Mouse (Mus musculus): ENCODE measurements at regions not wholly inside any gene's neighbourhood (a gene's known extent, or its start where the extent isn't known, plus 50 kb on each side); places are given as distances from the start of the nearest gene placed in this dataset.
A peak's percentile ranks its signal among the peaks of the same experiment; 100 is the strongest.
"Not testable (repeated sequence)": the region's sequence is repeated elsewhere in the genome, so short reads cannot be mapped to it uniquely, and the experiment has no call there.

- H3K4me1 ChIP-seq = peaks cover 3% of the 10 kb centered on the region; the same call in 1 of the 2 replicates
- no peaks in the 10 kb centered on the region for H3K36me3 ChIP-seq (ENCODE audit: poor library complexity, severe bottlenecking)
- no peak overlapping the region for H3K4me2 ChIP-seq
- WGBS = 43% methylated on average over 4 of the region's 4 CpGs
- H3K27ac ChIP-seq = no peak overlapping the region
- no peaks in the 10 kb centered on the region for H3K27me3 ChIP-seq
- no peak overlapping the region for H3K4me3 ChIP-seq
- no peak for ATAC-seq
- no peaks in the 10 kb centered on the region for H3K9me3 ChIP-seq (replicated peaks)
- H3K9ac ChIP-seq = no peak overlapping the region
Observed at GRCm38 (mm10) chr13:26865930-26866555, 96.1 kb upstream of the Hdgfl1 start.

GRCm38 (mm10) chr13:26867794-26868193 is 97.8 kb upstream of the Hdgfl1 start:
- Histone ChIP-seq H3K9ac (no peak overlapping the region), H3K27me3 (no peaks in the 10 kb centered on the region), H3K36me3 (ENCODE audit: poor library complexity, severe bottlenecking) (no peaks in the 10 kb centered on the region), H3K4me1 (peaks cover 3% of the 10 kb centered on the region; the same call in 1 of the 2 replicates), H3K4me3 (no peak overlapping the region), H3K27ac (no peak overlapping the region), H3K9me3 (replicated peaks) (no peaks in the 10 kb centered on the region), H3K4me2 (no peak overlapping the region)
- no peak for ATAC-seq
- 62% methylated on average over 3 of the region's 3 CpGs for WGBS

- 89% methylated on average over 7 of the region's 7 CpGs for WGBS
- Histone ChIP-seq H3K27ac (no peak overlapping the region), H3K4me3 (no peak overlapping the region), H3K4me2 (no peak overlapping the region), H3K4me1 (no peaks in the 10 kb centered on the region), H3K9ac (no peak overlapping the region), H3K36me3 (ENCODE audit: poor library complexity, severe bottlenecking) (no peaks in the 10 kb centered on the region), H3K9me3 (replicated peaks) (no peaks in the 10 kb centered on the region), H3K27me3 (no peaks in the 10 kb centered on the region)
- no peak for ATAC-seq
Observed at GRCm38 (mm10) chr13:26916477-26916876, 140.9 kb upstream of the Prl start.

GRCm38 (mm10) chr13:26932695-26933438 is 124.5 kb upstream of the Prl start:
- no peak overlapping the region for H3K4me3 ChIP-seq
- no peaks in the 10 kb centered on the region for H3K36me3 ChIP-seq (ENCODE audit: poor library complexity, severe bottlenecking)
- peak; percentile 77 for ATAC-seq
- H3K27ac ChIP-seq = peak overlapping the region; percentile 54
- H3K27me3 ChIP-seq = no peaks in the 10 kb centered on the region
- H3K4me2 ChIP-seq = no peak overlapping the region
- H3K4me1 ChIP-seq = peaks cover 8% of the 10 kb centered on the region
- no peaks in the 10 kb centered on the region for H3K9me3 ChIP-seq (replicated peaks)
- no peak overlapping the region for H3K9ac ChIP-seq
- WGBS = 2% methylated on average over 4 of the region's 4 CpGs

- Histone ChIP-seq H3K9me3 (replicated peaks) (no peaks in the 10 kb centered on the region), H3K4me3 (no peak overlapping the region), H3K9ac (no peak overlapping the region), H3K4me1 (peaks cover 8% of the 10 kb centered on the region), H3K27ac (no peak overlapping the region), H3K27me3 (no peaks in the 10 kb centered on the region), H3K36me3 (ENCODE audit: poor library complexity, severe bottlenecking) (no peaks in the 10 kb centered on the region), H3K4me2 (no peak overlapping the region)
- 59% methylated on average over 5 of the region's 5 CpGs for WGBS
- ATAC-seq = no peak
Observed at GRCm38 (mm10) chr13:26933838-26934237, 123.5 kb upstream of the Prl start.

GRCm38 (mm10) chr13:26940436-26940835 is 116.9 kb upstream of the Prl start:
- no peak overlapping the region for H3K9ac ChIP-seq
- H3K27me3 ChIP-seq = no peaks in the 10 kb centered on the region
- H3K4me1 ChIP-seq = no peaks in the 10 kb centered on the region
- no peak overlapping the region for H3K4me3 ChIP-seq
- no peaks in the 10 kb centered on the region for H3K36me3 ChIP-seq (ENCODE audit: poor library complexity, severe bottlenecking)
- H3K27ac ChIP-seq = no peak overlapping the region
- no peak for ATAC-seq
- H3K4me2 ChIP-seq = no peak overlapping the region
- no peaks in the 10 kb centered on the region for H3K9me3 ChIP-seq (replicated peaks)

- 84% methylated on average over 3 of the region's 3 CpGs for WGBS
- ATAC-seq = no peak
- Histone ChIP-seq H3K36me3 (ENCODE audit: poor library complexity, severe bottlenecking) (no peaks in the 10 kb centered on the region), H3K4me1 (no peaks in the 10 kb centered on the region), H3K4me2 (no peak overlapping the region), H3K9me3 (replicated peaks) (no peaks in the 10 kb centered on the region), H3K27me3 (no peaks in the 10 kb centered on the region), H3K4me3 (no peak overlapping the region), H3K27ac (no peak overlapping the region), H3K9ac (no peak overlapping the region)
Observed at GRCm38 (mm10) chr13:26944487-26944886, 112.9 kb upstream of the Prl start.

- Histone ChIP-seq H3K27ac (no peak overlapping the region), H3K4me1 (no peaks in the 10 kb centered on the region), H3K27me3 (no peaks in the 10 kb centered on the region), H3K4me2 (no peak overlapping the region), H3K4me3 (no peak overlapping the region), H3K9ac (no peak overlapping the region), H3K9me3 (replicated peaks) (no peaks in the 10 kb centered on the region), H3K36me3 (ENCODE audit: poor library complexity, severe bottlenecking) (no peaks in the 10 kb centered on the region)
- WGBS = 92% methylated on average over 2 of the region's 2 CpGs
- ATAC-seq = no peak
Observed at GRCm38 (mm10) chr13:26951461-26951860, 105.9 kb upstream of the Prl start.

GRCm38 (mm10) chr13:26953834-26954233 is 103.5 kb upstream of the Prl start:
- H3K4me2 ChIP-seq = no peak overlapping the region
- WGBS = 90% methylated on average over 2 of the region's 2 CpGs
- H3K9me3 ChIP-seq (replicated peaks) = no peaks in the 10 kb centered on the region

GRCm38 (mm10) chr13:26959534-26960100 is 97.8 kb upstream of the Prl start:
- 88% methylated on average over 4 of the region's 4 CpGs for WGBS

More at GRCm38 (mm10) chr13:26953834-26954233, 103.5 kb upstream of the Prl start:
- no peak overlapping the region for H3K9ac ChIP-seq
- H3K27ac ChIP-seq = no peak overlapping the region
- H3K36me3 ChIP-seq (ENCODE audit: poor library complexity, severe bottlenecking) = no peaks in the 10 kb centered on the region
- H3K27me3 ChIP-seq = no peaks in the 10 kb centered on the region
- no peaks in the 10 kb centered on the region for H3K4me1 ChIP-seq
- H3K4me3 ChIP-seq = no peak overlapping the region
- no peak for ATAC-seq

GRCm38 (mm10) chr13:26960531-26960930 is 96.8 kb upstream of the Prl start:
- not testable (repeated sequence) for H3K4me1 ChIP-seq; H3K36me3 ChIP-seq (ENCODE audit: poor library complexity, severe bottlenecking); ATAC-seq; H3K4me2 ChIP-seq; H3K27me3 ChIP-seq; H3K27ac ChIP-seq; H3K4me3 ChIP-seq; H3K9ac ChIP-seq; H3K9me3 ChIP-seq (replicated peaks)

More at GRCm38 (mm10) chr13:26959534-26960100, 97.8 kb upstream of the Prl start:
- Histone ChIP-seq H3K4me1 (no peaks in the 10 kb centered on the region), H3K4me3 (no peak overlapping the region), H3K36me3 (ENCODE audit: poor library complexity, severe bottlenecking) (no peaks in the 10 kb centered on the region), H3K4me2 (no peak overlapping the region), H3K9me3 (replicated peaks) (no peaks in the 10 kb centered on the region), H3K27ac (no peak overlapping the region), H3K27me3 (no peaks in the 10 kb centered on the region), H3K9ac (no peak overlapping the region)
- no peak for ATAC-seq

- no peak overlapping the region for H3K4me2 ChIP-seq
- H3K27ac ChIP-seq = no peak overlapping the region
- ATAC-seq = no peak
- no peaks in the 10 kb centered on the region for H3K4me1 ChIP-seq
- no peak overlapping the region for H3K4me3 ChIP-seq
- H3K36me3 ChIP-seq (ENCODE audit: poor library complexity, severe bottlenecking) = no peaks in the 10 kb centered on the region
- WGBS = 94% methylated on average over 1 of the region's 1 CpGs
- H3K27me3 ChIP-seq = no peaks in the 10 kb centered on the region
- no peak overlapping the region for H3K9ac ChIP-seq
- H3K9me3 ChIP-seq (replicated peaks) = no peaks in the 10 kb centered on the region
Observed at GRCm38 (mm10) chr13:26976024-26976423, 81.3 kb upstream of the Prl start.
